Mouse (Mus musculus) mesoderm, embryonic 11.5 days (tissue): Measurements from ENCODE around the gene Fry.
A peak's percentile ranks its signal among the peaks of the same experiment; 100 is the strongest.

Experiments
- DNase-seq: peaks from one replicate; pipeline ENCODE4 v3.0.0-alpha.2; 2012; ENCODE audit warnings: low read depth, low spot score

Fry gene

GRCm38 (mm10) chr5:150173869-150174268 is 55.4 kb downstream of the Fry start:
- no peak for DNase-seq

GRCm38 (mm10) chr5:150174950-150175349 is 56.5 kb downstream of the Fry start:
- no peak for DNase-seq

- no peak for DNase-seq
Observed at GRCm38 (mm10) chr5:150176251-150177015, 58.0 kb downstream of the Fry start.

- DNase-seq, result no peak
Observed at GRCm38 (mm10) chr5:150177757-150178156, 59.3 kb downstream of the Fry start.

GRCm38 (mm10) chr5:150178194-150178801 is 59.9 kb downstream of the Fry start:
- DNase-seq, result no peak

- DNase-seq, result no peak
Observed at GRCm38 (mm10) chr5:150180985-150181607, 62.7 kb downstream of the Fry start.

- DNase-seq, result no peak
Observed at GRCm38 (mm10) chr5:150184959-150185358, 66.5 kb downstream of the Fry start.

GRCm38 (mm10) chr5:150186121-150186520 is 67.7 kb downstream of the Fry start:
- no peak for DNase-seq

- no peak for DNase-seq
Observed at GRCm38 (mm10) chr5:150186676-150187075, 68.2 kb downstream of the Fry start.

- no peak for DNase-seq
Observed at GRCm38 (mm10) chr5:150188031-150188430, 69.6 kb downstream of the Fry start.

- DNase-seq, result no peak
Observed at GRCm38 (mm10) chr5:150190454-150191358, 72.3 kb downstream of the Fry start.

GRCm38 (mm10) chr5:150195514-150196210 is 77.2 kb downstream of the Fry start:
- DNase-seq, result peak; percentile 71

GRCm38 (mm10) chr5:150196211-150196585 is 77.8 kb downstream of the Fry start:
- DNase-seq, result peak; percentile 59

GRCm38 (mm10) chr5:150196881-150197311 is 78.5 kb downstream of the Fry start:
- peak; percentile 62 for DNase-seq

GRCm38 (mm10) chr5:150206749-150207148 is 88.3 kb downstream of the Fry start:
- DNase-seq, result no peak

- no peak for DNase-seq
Observed at GRCm38 (mm10) chr5:150207596-150207995, 89.2 kb downstream of the Fry start.

GRCm38 (mm10) chr5:150208009-150208408 is 89.6 kb downstream of the Fry start:
- no peak for DNase-seq

- no peak for DNase-seq
Observed at GRCm38 (mm10) chr5:150214081-150214480, 95.6 kb downstream of the Fry start.

- DNase-seq, result no peak
Observed at GRCm38 (mm10) chr5:150216066-150216465, 97.6 kb downstream of the Fry start.

GRCm38 (mm10) chr5:150219457-150219856 is 101.0 kb downstream of the Fry start:
- DNase-seq, result no peak

- DNase-seq, result peak; percentile 50
Observed at GRCm38 (mm10) chr5:150220333-150220732, 101.9 kb downstream of the Fry start.
